Mouse (Mus musculus): Measurements from ENCODE around the gene Dusp27.

DNA sequence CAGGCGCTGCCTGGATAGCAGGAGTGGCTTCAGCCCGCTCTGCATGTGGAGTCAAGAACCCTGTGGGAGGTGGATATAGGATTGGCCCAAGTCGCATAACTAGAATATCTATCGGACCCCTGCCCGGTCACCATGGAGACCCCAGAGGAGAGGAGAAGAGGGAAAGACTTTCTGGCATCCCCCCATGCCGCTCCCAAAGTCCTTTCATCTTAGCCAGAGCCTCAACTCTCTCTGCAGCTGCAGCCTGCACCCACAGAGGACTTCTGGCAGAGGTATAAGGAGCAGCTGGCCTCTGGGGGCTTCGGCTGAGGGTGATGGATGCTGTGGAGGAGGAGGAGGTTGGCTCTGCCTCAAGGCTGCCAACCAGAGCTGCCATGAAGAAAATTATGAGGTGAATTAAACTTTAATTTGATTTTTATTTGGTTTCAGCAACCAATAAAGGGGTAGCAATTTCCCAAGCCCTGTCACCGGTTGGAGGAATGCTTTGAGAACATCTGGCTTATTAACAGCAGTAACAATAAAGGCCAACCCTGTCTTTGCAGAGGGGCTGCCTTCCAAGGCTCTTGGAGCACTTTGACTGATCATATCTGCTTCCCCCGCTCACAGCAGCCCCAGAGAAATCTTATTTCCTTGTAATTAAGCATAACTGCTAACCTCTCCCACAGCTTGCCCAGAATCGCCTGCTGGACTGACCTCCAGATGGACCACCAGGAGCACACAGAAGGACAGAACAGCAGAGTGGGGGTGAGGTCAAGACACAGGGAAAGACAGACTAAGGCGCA, 78.5 kb downstream of the Dusp27 start:
- TF ChIP-seq CTCF (IDR thresholded peaks at IDR 0.05; ENCODE audit: low read depth), result no peak
- TF ChIP-seq EP300 (optimal IDR thresholded peaks at IDR 0.05), result no peak

Data from stomach, postnatal 0 days (tissue).